Mouse (Mus musculus): ENCODE data around the gene Ntrk3.

Ntrk3 gene

GRCm38 (mm10) chr7:78507032-78507611 lies 230.7 kb downstream of the Ntrk3 start:
- DNase-seq = peak in 1 of 2 experiments; percentile 48

GRCm38 (mm10) chr7:78500863-78501262 lies 236.9 kb downstream of the Ntrk3 start:
- no peak for DNase-seq

GRCm38 (mm10) chr7:78499970-78500369 lies 237.8 kb downstream of the Ntrk3 start:
- DNase-seq = no peak

- no peak for DNase-seq
Observed at GRCm38 (mm10) chr7:78498356-78498755, 239.5 kb downstream of the Ntrk3 start.

- no peak for DNase-seq
Observed at GRCm38 (mm10) chr7:78497819-78498218, 240.0 kb downstream of the Ntrk3 start.

- no peak for DNase-seq
Observed at GRCm38 (mm10) chr7:78493591-78493990, 244.2 kb downstream of the Ntrk3 start.

- DNase-seq = no peak
Observed at GRCm38 (mm10) chr7:78491176-78491575, 246.6 kb downstream of the Ntrk3 start.

- peak in 1 of 2 experiments; percentile 45 for DNase-seq
Observed at GRCm38 (mm10) chr7:78484290-78484689, 253.5 kb downstream of the Ntrk3 start.

GRCm38 (mm10) chr7:78483729-78484128 lies 254.1 kb downstream of the Ntrk3 start:
- DNase-seq = peak; percentile 48 to 52

GRCm38 (mm10) chr7:78483061-78483460 lies 254.8 kb downstream of the Ntrk3 start:
- peak; percentile 60 to 72 for DNase-seq

GRCm38 (mm10) chr7:78478881-78479280 lies 258.9 kb downstream of the Ntrk3 start:
- DNase-seq = peak; percentile 36 to 79

GRCm38 (mm10) chr7:78471755-78472154 lies 266.1 kb downstream of the Ntrk3 start:
- DNase-seq = no peak

GRCm38 (mm10) chr7:78471270-78471669 lies 266.5 kb downstream of the Ntrk3 start:
- peak; percentile 54 to 82 for DNase-seq

- DNase-seq = no peak
Observed at GRCm38 (mm10) chr7:78462605-78463004, 275.2 kb downstream of the Ntrk3 start.

GRCm38 (mm10) chr7:78459021-78459420 lies 278.8 kb downstream of the Ntrk3 start:
- DNase-seq = no peak

- DNase-seq = no peak
Observed at GRCm38 (mm10) chr7:78451666-78452065, 286.1 kb downstream of the Ntrk3 start.

- DNase-seq = peak; percentile 66 to 82
Observed at GRCm38 (mm10) chr7:78449909-78450592, 287.8 kb downstream of the Ntrk3 start.

- DNase-seq = peak in 1 of 2 experiments; percentile 41
Observed at GRCm38 (mm10) chr7:78448841-78449240, 289.0 kb downstream of the Ntrk3 start.

GRCm38 (mm10) chr7:78443373-78444036 lies 294.3 kb downstream of the Ntrk3 start:
- peak; percentile 40 to 66 for DNase-seq

- peak; percentile 74 to 89 for DNase-seq
Observed at GRCm38 (mm10) chr7:78441706-78442105, 296.1 kb downstream of the Ntrk3 start.

- peak in 1 of 2 experiments; percentile 38 for DNase-seq
Observed at GRCm38 (mm10) chr7:78440896-78441295, 296.9 kb downstream of the Ntrk3 start.

GRCm38 (mm10) chr7:78440476-78440875 lies 297.3 kb downstream of the Ntrk3 start:
- no peak for DNase-seq

- DNase-seq = peak; percentile 82 to 87
Observed at GRCm38 (mm10) chr7:78439361-78440120, 298.3 kb downstream of the Ntrk3 start.

All from cerebellum, postnatal 14 days (tissue).